Mouse (Mus musculus): ENCODE results near the gene Cacna1a.

Cacna1a gene

GRCm38 (mm10) chr8:84413886-84414851 lies 25.9 kb downstream of the Cacna1a start:
- peak; percentile 46 to 50 for DNase-seq (ENCODE audit: low spot score in 2 of 2)

GRCm38 (mm10) chr8:84414918-84415317 lies 26.7 kb downstream of the Cacna1a start:
- DNase-seq (ENCODE audit: low spot score in 2 of 2), result no peak

- DNase-seq (ENCODE audit: low spot score in 2 of 2), result no peak
Observed at GRCm38 (mm10) chr8:84415378-84415898, 27.2 kb downstream of the Cacna1a start.

DNA sequence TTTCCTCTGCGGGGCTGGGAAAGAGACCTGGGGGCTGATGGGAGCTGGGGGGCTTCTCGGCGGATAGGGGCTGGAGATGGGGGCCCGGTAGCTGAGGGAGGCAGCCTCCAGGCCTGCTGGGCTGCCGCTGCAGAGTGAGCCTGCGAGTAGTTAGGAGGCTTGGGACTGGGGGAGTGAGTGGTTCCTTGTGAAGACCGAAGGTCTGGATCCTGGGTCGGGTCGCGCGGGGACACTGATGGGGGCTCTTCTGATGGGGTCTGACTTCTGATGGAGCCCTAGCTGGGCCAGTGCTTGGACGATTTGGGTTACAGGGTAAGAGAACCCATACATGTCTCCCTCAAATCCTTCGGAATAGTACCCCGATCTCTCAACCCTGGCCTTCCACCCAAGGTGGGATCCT lies 27.8 kb downstream of the Cacna1a start:
- no peak for DNase-seq (ENCODE audit: low spot score in 2 of 2)

DNA sequence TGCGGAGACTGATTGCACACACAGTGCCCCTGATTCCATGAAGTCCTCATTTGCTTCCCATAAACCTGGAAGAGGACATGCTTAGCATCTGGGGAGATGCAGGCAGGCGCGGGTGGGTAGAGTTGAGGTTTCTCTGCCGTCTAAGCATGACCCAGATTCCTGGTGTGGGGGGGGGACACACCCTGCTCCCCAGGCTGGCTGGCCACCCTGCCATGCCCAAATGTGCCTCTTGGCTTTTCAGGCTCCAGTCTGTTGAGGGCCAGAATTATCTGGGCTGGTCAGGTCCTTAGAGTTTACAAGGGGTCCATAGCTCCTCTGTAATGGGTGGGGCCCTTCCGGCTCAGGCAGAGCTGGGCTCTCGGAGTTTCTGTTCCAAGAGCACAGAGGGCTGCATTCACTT lies 28.7 kb downstream of the Cacna1a start:
- DNase-seq (ENCODE audit: low spot score in 2 of 2), result no peak

- DNase-seq (ENCODE audit: low spot score in 2 of 2), result no peak
Observed at GRCm38 (mm10) chr8:84417840-84418239, 29.6 kb downstream of the Cacna1a start.

- DNase-seq (ENCODE audit: low spot score in 2 of 2), result no peak
Observed at GRCm38 (mm10) chr8:84424426-84424825, 36.2 kb downstream of the Cacna1a start.

DNA sequence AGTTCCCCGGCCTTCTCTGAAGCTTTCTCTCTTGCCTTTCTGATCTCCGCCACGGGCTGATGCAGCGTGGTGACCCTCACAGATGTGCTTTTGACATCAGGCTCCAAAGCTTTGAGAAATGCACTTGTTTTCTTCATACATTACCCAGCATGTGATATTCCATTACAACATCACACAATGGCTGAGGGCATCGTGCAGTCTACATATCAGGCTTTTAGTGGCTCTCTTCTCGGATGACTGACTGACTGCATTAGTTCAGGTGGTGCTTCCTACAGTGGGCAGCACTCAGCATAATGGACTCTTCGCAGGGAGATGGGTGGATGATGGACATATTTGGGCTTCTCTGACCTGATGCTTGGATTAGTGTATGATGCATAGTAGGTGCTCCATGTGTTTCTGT lies 37.8 kb downstream of the Cacna1a start:
- DNase-seq (ENCODE audit: low spot score in 2 of 2), result no peak

DNA sequence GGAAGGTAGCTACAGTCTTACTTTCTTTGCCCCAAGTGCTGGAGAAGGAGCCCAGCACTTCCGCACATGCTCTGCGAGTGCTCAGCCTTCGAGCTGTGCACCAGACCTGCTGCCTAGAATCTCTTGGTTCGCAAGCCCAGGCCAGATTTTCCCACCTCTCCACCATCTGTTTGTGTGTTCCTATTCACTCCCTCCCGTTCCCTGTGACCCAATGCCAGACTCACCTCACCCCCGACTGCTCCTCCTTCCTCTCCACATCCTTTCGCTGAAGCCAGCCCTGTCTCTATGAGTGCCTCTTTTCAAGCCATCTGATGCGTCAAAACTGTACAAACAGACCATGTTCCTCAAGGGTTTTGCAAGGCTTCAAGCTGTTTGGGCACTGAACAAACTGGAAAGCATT lies 38.3 kb downstream of the Cacna1a start:
- no peak for DNase-seq (ENCODE audit: low spot score in 2 of 2)

DNA sequence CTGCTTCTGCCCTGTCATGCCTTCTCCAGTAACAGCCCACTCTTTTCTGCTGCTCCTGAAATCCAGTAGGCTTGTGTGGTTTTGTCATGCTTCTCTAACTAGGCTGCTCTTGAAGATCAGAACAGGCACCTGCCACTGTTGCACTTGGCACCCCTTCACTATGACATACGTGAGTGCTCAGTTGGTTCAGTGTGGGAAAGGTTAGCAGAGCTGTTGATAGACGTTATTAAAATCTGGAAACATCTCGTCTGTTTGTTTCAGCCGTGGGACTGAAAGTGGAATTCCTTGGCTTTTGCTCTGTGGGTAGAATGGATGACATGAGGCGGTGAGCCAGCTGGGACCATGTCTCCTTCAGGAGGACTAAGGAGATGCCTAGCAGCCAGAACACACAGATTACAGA lies 39.8 kb downstream of the Cacna1a start:
- no peak for DNase-seq (ENCODE audit: low spot score in 2 of 2)

- no peak for DNase-seq (ENCODE audit: low spot score in 2 of 2)
Observed at GRCm38 (mm10) chr8:84429014-84429413, 40.8 kb downstream of the Cacna1a start.

DNA sequence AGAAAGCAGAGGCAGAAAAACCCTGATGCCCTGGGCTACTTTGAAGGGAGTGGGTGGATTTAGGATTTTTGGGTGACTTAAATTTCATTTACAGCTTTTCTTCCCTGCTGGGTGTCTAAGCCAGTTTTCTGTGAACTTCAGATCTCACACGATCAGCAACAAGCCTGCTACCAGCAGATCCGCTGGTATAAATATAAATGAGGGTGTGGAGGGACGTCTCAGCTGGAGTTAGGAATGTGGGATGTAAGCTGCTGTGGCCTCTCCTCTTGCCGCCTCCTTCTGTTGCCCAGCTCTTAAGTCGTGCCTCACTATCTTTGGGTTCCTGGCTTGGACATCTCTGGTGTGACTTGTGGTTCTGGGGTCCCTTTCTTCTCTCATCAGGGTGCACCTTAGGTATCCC lies 41.3 kb downstream of the Cacna1a start:
- peak in 1 of 2 experiments; percentile 60 for DNase-seq (ENCODE audit: low spot score in 2 of 2)

- no peak for DNase-seq (ENCODE audit: low spot score in 2 of 2)
Observed at GRCm38 (mm10) chr8:84435370-84435769, 47.1 kb downstream of the Cacna1a start.

DNA sequence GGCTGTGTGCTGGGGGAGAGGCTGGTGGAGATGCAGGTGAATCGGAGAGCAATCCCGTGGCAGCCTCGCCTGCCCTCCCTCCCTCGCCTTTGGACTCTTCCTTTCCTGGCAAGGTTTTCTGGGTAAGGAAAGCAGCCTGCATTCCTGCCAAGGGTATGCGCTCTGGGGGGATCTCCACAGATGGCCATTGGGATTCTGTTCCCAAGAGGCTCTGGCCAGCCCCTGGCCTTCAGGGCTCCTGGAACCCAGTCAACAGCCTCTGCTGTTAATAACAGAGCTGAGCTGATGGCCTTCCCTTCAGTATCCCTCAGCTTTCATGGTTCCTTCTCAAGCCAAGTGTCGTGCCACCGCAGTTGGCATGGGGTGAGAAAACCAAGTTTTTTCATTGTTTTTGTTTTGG lies 51.6 kb downstream of the Cacna1a start:
- no peak for DNase-seq (ENCODE audit: low spot score in 2 of 2)

- DNase-seq (ENCODE audit: low spot score in 2 of 2), result no peak
Observed at GRCm38 (mm10) chr8:84442043-84442442, 53.8 kb downstream of the Cacna1a start.

DNA sequence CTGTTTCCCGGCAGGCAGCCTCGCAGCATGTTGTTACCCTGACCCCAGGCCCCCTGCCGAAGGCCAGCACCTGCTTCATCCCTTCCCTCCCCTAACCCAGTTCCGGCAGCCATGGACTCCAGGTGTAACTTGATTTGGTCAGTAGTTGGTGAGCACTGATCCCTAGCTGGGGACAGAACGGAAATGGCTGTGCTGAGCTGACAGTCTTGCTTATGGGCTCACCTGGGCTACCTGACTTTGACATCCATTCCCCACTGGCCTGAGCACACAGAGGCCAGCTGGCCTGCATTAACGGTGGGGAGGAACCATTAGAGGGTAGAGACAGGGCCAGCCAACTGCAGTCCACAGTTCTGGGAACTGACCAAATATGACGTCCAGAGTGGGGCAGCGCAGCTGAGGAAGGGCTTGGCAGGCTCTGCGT lies 58.3 kb downstream of the Cacna1a start:
- DNase-seq (ENCODE audit: low spot score in 2 of 2), result no peak

- DNase-seq (ENCODE audit: low spot score in 2 of 2), result no peak
Observed at GRCm38 (mm10) chr8:84454532-84454931, 66.3 kb downstream of the Cacna1a start.

GRCm38 (mm10) chr8:84458853-84459252 lies 70.6 kb downstream of the Cacna1a start:
- no peak for DNase-seq (ENCODE audit: low spot score in 2 of 2)

GRCm38 (mm10) chr8:84459276-84459675 lies 71.0 kb downstream of the Cacna1a start:
- DNase-seq (ENCODE audit: low spot score in 2 of 2), result peak; percentile 44 to 46

DNA sequence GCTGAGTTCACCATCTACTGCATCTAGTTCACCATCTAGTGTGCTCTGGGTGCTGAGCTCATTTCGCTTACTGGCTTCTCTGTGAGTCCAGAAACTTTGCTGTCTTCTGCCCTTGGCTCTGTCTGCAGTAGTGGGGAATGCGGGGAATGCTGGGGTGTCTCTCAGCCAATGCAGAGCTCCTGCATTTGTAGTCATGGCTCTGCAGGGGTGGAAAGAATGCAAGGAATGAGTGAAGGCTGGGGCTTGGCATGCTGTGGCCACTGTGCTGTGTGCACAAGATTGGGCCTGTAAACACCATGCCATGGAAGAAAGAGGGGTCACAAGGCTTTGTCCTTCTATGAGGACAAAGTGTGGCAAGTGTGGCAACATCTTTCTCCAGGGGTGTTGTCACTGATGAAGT lies 72.5 kb downstream of the Cacna1a start:
- no peak for DNase-seq (ENCODE audit: low spot score in 2 of 2)

- DNase-seq (ENCODE audit: low spot score in 2 of 2), result no peak
Observed at GRCm38 (mm10) chr8:84466932-84467331, 78.7 kb downstream of the Cacna1a start.

DNA sequence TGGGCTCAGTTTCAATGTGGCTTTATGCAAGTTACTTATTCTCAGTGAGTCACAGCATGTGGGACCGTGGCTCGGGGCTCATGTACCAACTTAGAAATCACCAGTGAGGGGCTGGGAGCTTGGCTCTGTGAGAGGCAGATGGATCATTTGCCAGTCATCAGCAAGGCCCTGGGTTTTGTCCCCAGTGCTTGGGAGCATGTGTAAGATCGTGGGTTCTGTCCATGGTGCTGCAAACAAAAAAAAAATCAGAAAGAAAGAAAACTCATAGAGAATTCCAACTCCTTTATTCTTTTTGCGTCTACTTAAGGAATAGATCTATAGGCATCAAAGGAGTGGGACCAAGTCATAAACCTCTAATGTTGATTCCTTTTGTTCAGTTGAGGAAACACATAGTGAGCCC lies 80.8 kb downstream of the Cacna1a start:
- DNase-seq (ENCODE audit: low spot score in 2 of 2), result no peak

DNA sequence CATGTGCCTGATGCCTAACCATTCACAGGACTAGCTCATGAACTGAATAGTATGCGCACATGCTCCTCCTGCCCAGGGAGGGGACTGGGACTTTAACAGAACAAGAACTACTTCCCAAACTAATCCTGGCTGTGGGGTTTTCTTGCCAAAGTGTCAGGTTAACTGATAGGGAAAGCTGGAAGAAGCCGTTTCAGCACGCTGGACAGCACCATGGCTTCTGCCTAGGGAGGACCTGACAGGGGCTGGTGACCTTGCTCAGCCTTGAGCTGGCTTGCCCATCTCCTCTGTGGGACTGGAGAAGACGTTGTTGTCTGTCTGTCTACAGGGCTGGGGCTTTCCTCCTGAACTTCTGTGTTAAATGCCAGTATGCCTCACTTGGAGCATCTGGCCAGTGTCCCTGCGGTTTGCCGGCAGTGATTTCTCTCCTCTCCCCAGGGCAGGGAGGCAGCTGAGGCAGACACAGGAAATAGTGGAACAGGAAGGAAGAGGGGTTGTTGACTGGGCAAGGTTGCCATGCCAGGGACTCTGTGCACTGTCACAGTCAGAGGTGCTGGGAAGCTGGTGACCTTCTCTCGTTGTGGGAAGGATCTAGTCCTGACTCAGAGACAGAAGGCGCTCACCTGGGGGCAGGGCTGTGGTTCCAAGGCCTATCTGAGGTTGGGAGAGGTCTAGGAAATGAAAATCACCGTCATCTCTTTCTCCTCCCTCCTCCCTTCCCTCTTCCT lies 83.2 kb downstream of the Cacna1a start:
- no peak for DNase-seq (ENCODE audit: low spot score in 2 of 2)

Data from right cerebral cortex, postnatal 36 days (tissue).